Mouse (Mus musculus): ENCODE results near the gene Gfod1.

Gene Gfod1

DNA sequence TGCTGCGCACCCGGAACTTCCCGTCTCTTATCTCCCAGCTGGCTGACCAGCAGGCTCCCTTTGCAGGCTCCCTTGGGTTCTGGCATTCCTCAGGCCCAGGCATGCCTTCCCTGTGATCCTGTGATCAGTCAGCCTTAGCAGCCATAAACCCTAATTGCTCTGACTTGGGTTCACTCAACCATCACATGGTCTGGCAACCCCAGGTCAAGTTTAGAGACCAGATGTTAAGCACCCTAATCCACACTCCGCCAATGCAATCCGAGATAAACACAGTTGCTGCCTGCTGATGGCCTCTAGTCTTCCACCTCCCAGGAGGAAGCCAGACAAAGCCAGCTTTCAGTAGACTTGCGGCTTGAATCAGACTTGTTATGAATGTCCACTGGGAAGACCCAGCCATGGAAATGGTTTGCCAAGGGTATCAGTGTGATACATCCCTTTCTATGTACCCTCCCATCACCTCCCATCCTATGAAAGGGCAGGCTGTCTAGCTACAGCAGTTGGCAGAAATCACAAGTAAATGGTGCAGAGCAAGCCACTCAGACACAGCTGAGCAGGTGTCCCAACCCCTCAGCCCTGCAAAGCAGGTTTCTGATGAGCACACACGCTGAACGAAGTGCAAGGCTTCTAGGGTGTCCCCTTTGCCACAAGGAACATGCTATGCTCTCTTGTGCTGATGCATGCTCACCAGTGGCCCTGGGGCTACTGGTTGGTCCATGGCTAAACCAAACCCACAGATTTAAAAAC, 157.3 kb downstream of the Gfod1 start:
- no peak for DNase-seq
